Mouse (Mus musculus) activated CD4-positive, CD25-positive, alpha-beta regulatory T cell, adult 4 months (primary cell): Measurements from ENCODE around the gene Cfap70. TPM values are rescaled to one million over a fixed set of nuclear protein-coding genes. Genes with fewer than 3 reads are reported as not detected.

Experiments
- ATAC-seq: one replicate; pipeline ENCODE4 v1.8.0; 2017
- polyA plus RNA-seq, 2 experiments: library from polyadenylated mRNA; unstranded; fragments of 100-300 nt; shearing (Covaris generic); gene quantifications; one replicate each; pipeline ENCODE4 v1.2.1; 2017

The Cfap70 gene
- not detected for polyA plus RNA-seq

GRCm38 (mm10) chr14:20451765-20452331 lies at the start of gene Cfap70:
Gene Cfap70 (minus strand): TSS chr14:20452226.
- ATAC-seq: peak; percentile 36

GRCm38 (mm10) chr14:20499982-20500381 lies 48.0 kb upstream of the Cfap70 start:
- no peak for ATAC-seq

- ATAC-seq: no peak
Measured at GRCm38 (mm10) chr14:20496603-20497002, 44.6 kb upstream of the Cfap70 start, which contains the start of gene Mss51. Gene Mss51 (minus strand): TSS chr14:20496901.

- ATAC-seq: no peak
Measured at GRCm38 (mm10) chr14:20486031-20486430, 34.0 kb upstream of the Cfap70 start.

- ATAC-seq: no peak
Measured at GRCm38 (mm10) chr14:20482051-20482751, 30.2 kb upstream of the Cfap70 start.

GRCm38 (mm10) chr14:20481211-20481610 lies 29.2 kb upstream of the Cfap70 start:
- no peak for ATAC-seq

GRCm38 (mm10) chr14:20480195-20480579 lies 28.2 kb upstream of the Cfap70 start:
- ATAC-seq: peak; percentile 10

GRCm38 (mm10) chr14:20479291-20480194 lies 27.5 kb upstream of the Cfap70 start, which contains the start of gene Anxa7:
Gene Anxa7 (minus strand): TSS chr14:20480133.
- ATAC-seq: peak; percentile 78

- ATAC-seq: no peak
Measured at GRCm38 (mm10) chr14:20478801-20479200, 26.8 kb upstream of the Cfap70 start.

GRCm38 (mm10) chr14:20478385-20478784 lies 26.4 kb upstream of the Cfap70 start:
- ATAC-seq: no peak

- no peak for ATAC-seq
Measured at GRCm38 (mm10) chr14:20477261-20478025, 25.4 kb upstream of the Cfap70 start.

GRCm38 (mm10) chr14:20460216-20460615 lies 8.2 kb upstream of the Cfap70 start:
- no peak for ATAC-seq

GRCm38 (mm10) chr14:20458378-20458777 lies 6.4 kb upstream of the Cfap70 start:
- ATAC-seq: no peak

GRCm38 (mm10) chr14:20452929-20453328 lies 903 bp upstream of the Cfap70 start:
- ATAC-seq: no peak

GRCm38 (mm10) chr14:20451302-20451701 lies 724 bp downstream of the Cfap70 start:
- no peak for ATAC-seq

- ATAC-seq: no peak
Measured at GRCm38 (mm10) chr14:20447209-20447608, 4.8 kb downstream of the Cfap70 start.

GRCm38 (mm10) chr14:20442252-20442651 lies 9.8 kb downstream of the Cfap70 start:
- ATAC-seq: no peak

GRCm38 (mm10) chr14:20436976-20437375 lies 15.1 kb downstream of the Cfap70 start:
- no peak for ATAC-seq

GRCm38 (mm10) chr14:20432420-20432819 lies 19.6 kb downstream of the Cfap70 start:
- ATAC-seq: no peak

GRCm38 (mm10) chr14:20431726-20432125 lies 20.3 kb downstream of the Cfap70 start:
- ATAC-seq: no peak

GRCm38 (mm10) chr14:20429833-20430232 lies 22.2 kb downstream of the Cfap70 start:
- ATAC-seq: no peak

GRCm38 (mm10) chr14:20428593-20428992 lies 23.4 kb downstream of the Cfap70 start:
- no peak for ATAC-seq
